Mouse (Mus musculus) Patski (cell line): Measurements from ENCODE around the gene Nmnat3. TPM values are rescaled to one million over a fixed set of nuclear protein-coding genes. Genes with fewer than 3 reads are reported as not detected.

ENCODE experiments used
- ATAC-seq: fragments of 100-300 bp; one replicate; pipeline ENCODE4 v1.8.0; 2021
- CTCF ChIA-PET: fragments of 350-600 bp; sonication (Branson Sonifier 250); formaldehyde crosslinking; loops from one replicate; lab custom pipeline; 2022; ENCODE audit warnings: inconsistent platforms; lab: Charles Lee
- POLR2A ChIA-PET: fragments of 350-600 bp; sonication (Branson Sonifier 250); formaldehyde crosslinking; loops from one replicate; lab custom pipeline; 2022; ENCODE audit warnings: antibody characterized with exemption, inconsistent platforms; lab: Charles Lee
- DNase-seq: peaks from one replicate; pipeline ENCODE4 v3.0.0-alpha.2; 2011; ENCODE audit warnings: low read depth, low spot score
- H3K27me3 ChIP-seq: fragments of 371-371 bp; one replicate; pipeline ENCODE4 v1.5.1; 2021
- CTCF ChIP-seq: fragments of 100-300 bp; IDR thresholded peaks from one replicate; pipeline ENCODE4 v1.5.1; 2021
- in situ Hi-C: fragments of 300-500 bp; cut with MboI; formaldehyde crosslinking; loops from 3 replicates; pipeline ENCODE4 v1.11.1; 2018; ENCODE audit warnings: low pct_unique_long_range_greater_than_20kb, mixed read lengths
- polyA plus RNA-seq: library from polyadenylated mRNA; unstranded; gene quantifications from one replicate; pipeline ENCODE4 v1.2.3, GENCODE M21; 2021

Nmnat3 gene
- polyA plus RNA-seq, 1 experiment from 2014 or later, result 26.2 TPM

GRCm38 (mm10) chr9:98354919-98355318 is 67.7 kb downstream of the Nmnat3 start:
- no peak for TF ChIP-seq CTCF
- ChIA-PET POLR2A (no interaction called here), CTCF (no interaction called here)
- H3K27me3 ChIP-seq, result no peaks in the 10 kb centered on the region
- DNase-seq, result no peak
- no peak for ATAC-seq
- in situ Hi-C loops, result no loop called here

GRCm38 (mm10) chr9:98361047-98361446 is 73.8 kb downstream of the Nmnat3 start:
- peak; percentile 44 for DNase-seq
- TF ChIP-seq CTCF, result no peak
- ChIA-PET POLR2A (no interaction called here), CTCF (no interaction called here)
- in situ Hi-C loops, result no loop called here
- no peaks in the 10 kb centered on the region for H3K27me3 ChIP-seq
- ATAC-seq, result peak; percentile 96

GRCm38 (mm10) chr9:98366075-98366474 is 78.8 kb downstream of the Nmnat3 start:
- H3K27me3 ChIP-seq, result no peaks in the 10 kb centered on the region
- POLR2A ChIA-PET, result no interaction called here
- CTCF ChIA-PET, result no interaction called here
- DNase-seq (no peak), ATAC-seq (no peak)
- in situ Hi-C loops, result no loop called here
- TF ChIP-seq CTCF, result no peak

GRCm38 (mm10) chr9:98367333-98367962 is 80.2 kb downstream of the Nmnat3 start:
- no peak for DNase-seq
- POLR2A ChIA-PET, result no interaction called here
- in situ Hi-C loops, result no loop called here

GRCm38 (mm10) chr9:98369707-98370106 is 82.5 kb downstream of the Nmnat3 start:
- in situ Hi-C loops, result no loop called here
- no peak for DNase-seq

More at GRCm38 (mm10) chr9:98367333-98367962, 80.2 kb downstream of the Nmnat3 start:
- ATAC-seq, result no peak
- CTCF ChIA-PET, result no interaction called here
- H3K27me3 ChIP-seq, result no peaks in the 10 kb centered on the region
- TF ChIP-seq CTCF, result no peak

GRCm38 (mm10) chr9:98373358-98373757 is 86.1 kb downstream of the Nmnat3 start:
- no peak for ATAC-seq
- no peaks in the 10 kb centered on the region for H3K27me3 ChIP-seq
- no peak for DNase-seq
- peak; percentile 58 for TF ChIP-seq CTCF
- ChIA-PET POLR2A (no interaction called here), CTCF (no interaction called here)
- in situ Hi-C loops, result no loop called here

More at GRCm38 (mm10) chr9:98369707-98370106, 82.5 kb downstream of the Nmnat3 start:
- H3K27me3 ChIP-seq, result no peaks in the 10 kb centered on the region
- TF ChIP-seq CTCF, result no peak
- POLR2A ChIA-PET, result interaction anchor here (1.1 kb wide), 1 partner anchor 10 kb away, joined by 6 read pairs; no protein-coding TSS in a partner anchor
- CTCF ChIA-PET, result no interaction called here
- no peak for ATAC-seq

- ChIA-PET CTCF (interaction anchor here (1.1 kb wide), 1 partner anchor 15 kb away, joined by 3 read pairs; no protein-coding TSS in a partner anchor), POLR2A (no interaction called here)
- in situ Hi-C loops, result no loop called here
- no peaks in the 10 kb centered on the region for H3K27me3 ChIP-seq
- no peak for DNase-seq
- no peak for TF ChIP-seq CTCF
- ATAC-seq, result no peak
Measured at GRCm38 (mm10) chr9:98374897-98375296, 87.7 kb downstream of the Nmnat3 start.

GRCm38 (mm10) chr9:98375329-98376170 is 88.3 kb downstream of the Nmnat3 start:
- ChIA-PET CTCF (no interaction called here), POLR2A (no interaction called here)
- H3K27me3 ChIP-seq, result no peaks in the 10 kb centered on the region
- ATAC-seq, result no peak
- in situ Hi-C loops, result no loop called here
- DNase-seq, result no peak
- TF ChIP-seq CTCF, result no peak

- in situ Hi-C loops, result no loop called here
Measured at GRCm38 (mm10) chr9:98379736-98380135, 92.5 kb downstream of the Nmnat3 start.

GRCm38 (mm10) chr9:98380593-98380992 is 93.4 kb downstream of the Nmnat3 start:
- ChIA-PET CTCF (no interaction called here), POLR2A (no interaction called here)
- no peaks in the 10 kb centered on the region for H3K27me3 ChIP-seq
- no peak for TF ChIP-seq CTCF
- ATAC-seq (no peak), DNase-seq (no peak)
- in situ Hi-C loops, result no loop called here

More at GRCm38 (mm10) chr9:98379736-98380135, 92.5 kb downstream of the Nmnat3 start:
- no peaks in the 10 kb centered on the region for H3K27me3 ChIP-seq
- ChIA-PET CTCF (no interaction called here), POLR2A (no interaction called here)
- ATAC-seq (no peak), DNase-seq (no peak)
- TF ChIP-seq CTCF, result no peak
